Mouse (Mus musculus) MEL (cell line): ENCODE results near the gene Trim27. TPM values are rescaled to one million over a fixed set of nuclear protein-coding genes. Genes with fewer than 3 reads are reported as not detected.
A peak's percentile ranks its signal among the peaks of the same experiment; 100 is the strongest.

Experiments used
- DNase-seq: peaks from one replicate; pipeline ENCODE4 v3.0.0; 2011; ENCODE audit warnings: low read depth, low spot score
- H3K27ac ChIP-seq: 2 replicates; pipeline ENCODE4 v1.5.1; 2012; ENCODE audit warnings: low read depth, mild to moderate bottlenecking, control low read depth, low read length, moderate library complexity; ENCODE audit not compliant: control insufficient read depth
- H3K27me3 ChIP-seq, 2 experiments: fragments of 150-350 bp in 1 of 2; sonication (generic) in 1 of 2; 2 replicates each; pipeline ENCODE4 v1.6.1; 2012; ENCODE audit warnings: low read length in 2 of 2, mild to moderate bottlenecking in 2 of 2, improper control_type of control experiment in 1 of 2, moderate library complexity in 1 of 2; ENCODE audit not compliant: insufficient read depth in 2 of 2, control insufficient read depth in 1 of 2
- H3K36me3 ChIP-seq, 2 experiments: 2 replicates each; pipeline ENCODE4 v1.6.1; 2012 to 2014; ENCODE audit warnings: low read length in 2 of 2, improper control_type of control experiment in 1 of 2, inconsistent platforms in 1 of 2, mild to moderate bottlenecking in 1 of 2; ENCODE audit not compliant: insufficient read depth in 2 of 2, control insufficient read depth in 1 of 2
- H3K4me1 ChIP-seq, 2 experiments: fragments of 150-350 bp in 1 of 2; sonication (generic) in 1 of 2; 2 replicates each; pipeline ENCODE4 v1.6.1; 2012; ENCODE audit warnings: low read length in 2 of 2, improper control_type of control experiment in 1 of 2, mild to moderate bottlenecking in 1 of 2; ENCODE audit not compliant: insufficient read depth in 2 of 2, control insufficient read depth in 1 of 2
- H3K4me3 ChIP-seq, 2 experiments: fragments of 150-350 bp in 1 of 2; sonication (generic) in 1 of 2; 2 replicates each; pipeline ENCODE4 v1.5.1; 2012; ENCODE audit warnings: low read depth in 2 of 2, low read length in 2 of 2, mild to moderate bottlenecking in 2 of 2, moderate library complexity in 2 of 2, control low read depth in 1 of 2, improper control_type of control experiment in 1 of 2; ENCODE audit not compliant: control insufficient read depth in 1 of 2, insufficient read depth in 1 of 2
- H3K79me2 ChIP-seq: 2 replicates; pipeline ENCODE4 v1.6.1; 2012; ENCODE audit warnings: mild to moderate bottlenecking, low read length, moderate library complexity; ENCODE audit not compliant: control insufficient read depth, poor library complexity, insufficient read depth
- H3K9ac ChIP-seq: 2 replicates; pipeline ENCODE4 v1.6.1; 2012; ENCODE audit warnings: low read depth, mild to moderate bottlenecking, control low read depth, low read length, moderate library complexity; ENCODE audit not compliant: control insufficient read depth, poor library complexity, severe bottlenecking
- H3K9me3 ChIP-seq: fragments of 150-350 bp; sonication (generic); replicated peaks from 2 replicates; pipeline ENCODE4 v1.6.1; 2012; ENCODE audit warnings: mild to moderate bottlenecking, low read length, improper control_type of control experiment, moderate library complexity; ENCODE audit not compliant: insufficient read depth
- CTCF ChIP-seq, 3 experiments: IDR thresholded peaks in 2 of 3; conservative IDR thresholded peaks in 1 of 3; 2 replicates each; pipeline ENCODE4 v1.5.1; 2011 to 2012; ENCODE audit warnings: low read length in 3 of 3, low read depth in 2 of 3, mild to moderate bottlenecking in 2 of 3, improper control_type of control experiment in 1 of 3, inconsistent platforms in 1 of 3, mixed read lengths in 1 of 3, moderate library complexity in 1 of 3; ENCODE audit not compliant: control insufficient read depth in 1 of 3, insufficient read depth in 1 of 3, poor library complexity in 1 of 3, severe bottlenecking in 1 of 3
- E2F4 ChIP-seq: IDR thresholded peaks from 2 replicates; pipeline ENCODE4 v1.6.1; 2011; ENCODE audit warnings: low read depth, low read length, improper control_type of control experiment, borderline replicate concordance
- GABPA ChIP-seq: IDR thresholded peaks from 2 replicates; pipeline ENCODE4 v1.6.1; 2012; ENCODE audit warnings: low read depth, mild to moderate bottlenecking, inconsistent platforms, low read length, improper control_type of control experiment, moderate library complexity
- HCFC1 ChIP-seq: IDR thresholded peaks from 2 replicates; pipeline ENCODE4 v1.6.1; 2012; ENCODE audit warnings: low read depth, mild to moderate bottlenecking, inconsistent platforms, low read length, improper control_type of control experiment, moderate library complexity
- JUND ChIP-seq: IDR thresholded peaks from 2 replicates; pipeline ENCODE4 v1.6.1; 2011; ENCODE audit warnings: low read depth, mild to moderate bottlenecking, improper control_type of control experiment, low read length
- KAT2A ChIP-seq: conservative IDR thresholded peaks from 2 replicates; pipeline ENCODE4 v1.6.1; 2012; ENCODE audit warnings: low read depth, low read length, improper control_type of control experiment, inconsistent platforms
- MEF2A ChIP-seq: IDR thresholded peaks from 2 replicates; pipeline ENCODE4 v1.6.1; 2014; ENCODE audit warnings: low read depth, mild to moderate bottlenecking, inconsistent platforms, low read length, improper control_type of control experiment; ENCODE audit not compliant: poor library complexity, insufficient replicate concordance, severe bottlenecking; ENCODE audit errors: extremely low read depth
- MYC ChIP-seq: IDR thresholded peaks from 2 replicates; pipeline ENCODE4 v1.6.1; 2011; ENCODE audit warnings: low read depth, mild to moderate bottlenecking, low read length, improper control_type of control experiment, moderate library complexity
- NRF1 ChIP-seq: IDR thresholded peaks from 2 replicates; pipeline ENCODE4 v1.6.1; 2014; ENCODE audit warnings: low read depth, mild to moderate bottlenecking, inconsistent platforms, low read length, improper control_type of control experiment, moderate library complexity; ENCODE audit not compliant: poor library complexity, insufficient read depth, severe bottlenecking
- POLR2A ChIP-seq, 2 experiments: IDR thresholded peaks; 2 replicates each; pipeline ENCODE4 v1.6.1; 2011 to 2012; ENCODE audit warnings: low read length in 2 of 2, mild to moderate bottlenecking in 2 of 2, control low read depth in 1 of 2, improper control_type of control experiment in 1 of 2, low read depth in 1 of 2, moderate library complexity in 1 of 2; ENCODE audit not compliant: control insufficient read depth in 1 of 2, insufficient read depth in 1 of 2, poor library complexity in 1 of 2
- POLR2AphosphoS2 ChIP-seq: IDR thresholded peaks from 2 replicates; pipeline ENCODE4 v1.6.1; 2011; ENCODE audit warnings: low read length, improper control_type of control experiment
- POLR2AphosphoS5 ChIP-seq: IDR thresholded peaks from 2 replicates; pipeline ENCODE4 v1.6.1; 2012; ENCODE audit warnings: low read depth, borderline replicate concordance, mild to moderate bottlenecking, inconsistent platforms, low read length, moderate library complexity, mixed read lengths
- RAD21 ChIP-seq: IDR thresholded peaks from 2 replicates; pipeline ENCODE4 v1.6.1; 2011; ENCODE audit warnings: mild to moderate bottlenecking, low read depth, low read length, improper control_type of control experiment
- SIN3A ChIP-seq: IDR thresholded peaks from 2 replicates; pipeline ENCODE4 v1.6.1; 2012; ENCODE audit warnings: low read length, improper control_type of control experiment, inconsistent platforms
- TBP ChIP-seq: IDR thresholded peaks from 2 replicates; pipeline ENCODE4 v1.8.0; 2011; ENCODE audit warnings: low read depth, low read length, improper control_type of control experiment
- USF1 ChIP-seq: IDR thresholded peaks from 2 replicates; pipeline ENCODE4 v1.6.1; 2014; ENCODE audit warnings: low read depth, mild to moderate bottlenecking, inconsistent platforms, low read length, improper control_type of control experiment, moderate library complexity
- USF2 ChIP-seq, 2 experiments: IDR thresholded peaks; 2 replicates each; pipeline ENCODE4 v1.6.1; 2011 to 2012; ENCODE audit warnings: improper control_type of control experiment in 2 of 2, low read length in 2 of 2, borderline replicate concordance in 1 of 2, inconsistent platforms in 1 of 2, low read depth in 1 of 2, mild to moderate bottlenecking in 1 of 2; ENCODE audit not compliant: insufficient read depth in 1 of 2
- ZC3H11A ChIP-seq: IDR thresholded peaks from 2 replicates; pipeline ENCODE4 v1.6.1; 2012; ENCODE audit warnings: low read depth, mild to moderate bottlenecking, inconsistent platforms, low read length, improper control_type of control experiment
- polyA plus RNA-seq, 2 experiments: library from polyadenylated mRNA; stranded (reverse) in 1 of 2; unstranded in 1 of 2; fragments of >175 nt in 1 of 2; fragments of >200 nt in 1 of 2; gene quantifications; 2 replicates each; pipeline versions ENCODE4 v1.2.1 to v1.2.4; 2012; ENCODE audit warnings: low replicate concordance in 2 of 2, low read depth in 1 of 2; ENCODE audit not compliant: insufficient read length in 2 of 2, insufficient read depth in 1 of 2, missing spikeins in 1 of 2
- total RNA-seq: library from RNA; depleted of rRNA; stranded (reverse); fragments of 300-350 nt; gene quantifications from 2 replicates; pipeline ENCODE4 v1.2.3, GENCODE M21; 2012

Gene Trim27
- total and polyA plus RNA-seq, 3 experiments = 258 to 339 (median 311) TPM

DNA sequence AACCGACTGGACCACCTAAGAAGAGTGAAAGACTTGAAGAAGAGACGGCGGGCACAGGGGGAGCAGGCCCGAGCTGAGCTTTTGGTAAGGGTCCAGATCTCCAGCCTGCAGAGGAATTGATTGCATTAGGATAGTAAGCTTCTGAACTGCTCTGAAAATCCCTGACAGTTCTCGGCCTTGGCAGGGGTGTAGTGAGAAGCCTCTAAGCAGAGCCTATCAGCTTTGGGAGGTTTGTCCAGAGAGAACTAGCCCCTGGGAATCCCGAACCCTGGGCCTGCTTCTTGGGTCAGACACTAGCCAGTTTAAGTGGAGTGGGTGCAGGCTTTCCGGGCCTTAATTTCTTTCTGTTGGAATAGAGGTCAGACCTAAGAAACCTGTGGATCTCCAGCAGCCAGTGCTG lies 2.8 kb downstream of the Trim27 start:
- H3K36me3 ChIP-seq = peaks cover 40 to 56% of the 10 kb centered on the region in 2 experiments
- peaks cover 13 to 29% of the 10 kb centered on the region in 2 experiments for H3K4me1 ChIP-seq
- H3K27ac ChIP-seq = no peak overlapping the region

DNA sequence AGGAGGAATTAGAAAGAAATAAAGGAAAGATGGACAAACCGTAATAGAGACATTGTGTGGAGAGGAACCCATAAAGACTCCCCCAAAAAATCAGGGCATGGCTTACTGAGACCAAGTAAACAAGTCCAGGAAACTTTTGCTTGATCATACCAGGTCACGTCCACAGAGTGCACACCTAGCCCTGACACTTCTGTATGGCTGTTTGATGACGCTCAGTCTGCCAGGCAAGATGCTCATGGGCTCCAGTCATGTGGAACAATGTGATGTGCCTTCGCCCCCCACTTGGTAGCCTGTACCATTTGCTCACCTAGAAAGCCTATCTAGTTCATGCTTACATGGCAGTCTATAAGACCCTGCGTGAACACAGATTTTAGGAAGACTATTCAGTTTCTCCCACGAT lies 3.8 kb downstream of the Trim27 start:
- Histone ChIP-seq H3K27ac (no peak overlapping the region), H3K36me3 (peaks cover 49 to 51% of the 10 kb centered on the region in 2 experiments), H3K9me3 (no peaks in the 10 kb centered on the region), H3K27me3 (no peaks in the 10 kb centered on the region), H3K79me2 (peaks cover 58% of the 10 kb centered on the region), H3K4me1 (peaks cover 10 to 23% of the 10 kb centered on the region in 2 experiments), H3K9ac (no peak overlapping the region), H3K4me3 (no peak overlapping the region)
- no peak for DNase-seq
- TF ChIP-seq RAD21 = no peak
- TF ChIP-seq POLR2A (IDR thresholded peaks at IDR 0.05; ENCODE audit: control insufficient read depth in 1 of 2, insufficient read depth in 1 of 2, low read depth in 1 of 2, low read length in 2 of 2, poor library complexity in 1 of 2) = 0 out of 4 replicates have a peak, but pooled peaks of 1 of the 2 experiments have one; percentile 32

More for the DNA sequence above, 2.8 kb downstream of the Trim27 start:
- peak overlapping the region; percentile 90 for H3K9ac ChIP-seq
- H3K4me3 ChIP-seq = peak overlapping the region; percentile 48 to 86
- H3K79me2 ChIP-seq = peaks cover 58% of the 10 kb centered on the region
- TF ChIP-seq MEF2A (no peak), POLR2A (IDR thresholded peaks at IDR 0.05; ENCODE audit: control insufficient read depth in 1 of 2, insufficient read depth in 1 of 2, low read depth in 1 of 2, low read length in 2 of 2, poor library complexity in 1 of 2) (peak in 1 of 2 experiments; percentile 29; a peak in 1 of 4 replicates), HCFC1 (no peak)
- TF ChIP-seq, all 39 proteins: peak for 1
- H3K27me3 ChIP-seq = no peaks in the 10 kb centered on the region
- H3K9me3 ChIP-seq = no peaks in the 10 kb centered on the region
- DNase-seq = no peak

DNA sequence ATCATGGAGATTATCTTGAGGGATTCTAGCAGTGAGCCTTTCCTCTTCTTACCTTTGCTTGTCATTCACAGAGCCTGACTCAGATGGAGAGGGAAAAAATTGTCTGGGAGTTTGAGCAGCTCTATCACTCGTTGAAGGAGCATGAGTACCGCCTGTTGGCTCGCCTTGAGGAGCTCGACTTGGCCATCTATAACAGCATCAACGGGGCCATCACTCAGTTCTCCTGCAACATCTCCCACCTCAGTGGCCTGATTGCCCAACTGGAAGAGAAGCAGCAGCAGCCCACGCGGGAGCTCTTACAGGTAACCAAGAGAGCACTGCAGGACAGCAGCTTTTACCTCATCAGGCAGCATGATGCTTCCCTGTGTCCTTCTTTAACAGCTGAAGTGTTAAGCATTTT lies 4.4 kb downstream of the Trim27 start:
- Histone ChIP-seq H3K4me1 (peaks cover 4 to 19% of the 10 kb centered on the region in 2 experiments; a peak in 3 of 4 replicates), H3K9me3 (no peaks in the 10 kb centered on the region), H3K79me2 (peaks cover 58% of the 10 kb centered on the region), H3K27me3 (no peaks in the 10 kb centered on the region), H3K9ac (no peak overlapping the region), H3K36me3 (peaks cover 45 to 55% of the 10 kb centered on the region in 2 experiments), H3K27ac (no peak overlapping the region), H3K4me3 (no peak overlapping the region)
- no peak for DNase-seq
- TF ChIP-seq POLR2AphosphoS5 = no peak
- TF ChIP-seq POLR2AphosphoS2 = peak; percentile 29; the same call in 1 of the 2 replicates

DNA sequence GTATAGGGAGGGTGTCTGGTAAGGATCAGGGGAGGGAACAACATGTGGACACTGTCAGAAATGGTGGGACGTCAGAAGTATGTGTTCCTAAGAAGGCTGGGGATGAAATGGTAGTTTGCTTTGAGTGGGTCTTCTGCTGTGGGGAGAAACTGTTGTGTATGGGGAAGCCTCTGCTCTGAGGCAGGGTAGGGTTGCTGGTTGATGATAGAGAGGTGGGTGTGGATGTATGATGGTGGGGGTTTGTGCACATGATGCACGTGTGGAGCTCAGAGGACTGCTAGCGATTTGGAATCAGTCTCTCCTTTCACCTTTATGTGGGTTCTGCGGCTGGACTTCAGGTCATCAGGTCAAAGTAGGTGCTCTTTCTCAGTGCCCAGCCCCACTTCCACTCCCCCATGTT lies 6.3 kb downstream of the Trim27 start:
- Histone ChIP-seq H3K9ac (no peak overlapping the region), H3K4me1 (peaks cover 3 to 19% of the 10 kb centered on the region in 2 experiments; a peak in 2 of 4 replicates), H3K4me3 (no peak overlapping the region), H3K27ac (no peak overlapping the region), H3K27me3 (no peaks in the 10 kb centered on the region), H3K79me2 (peaks cover 51% of the 10 kb centered on the region), H3K36me3 (peaks cover 45 to 69% of the 10 kb centered on the region in 2 experiments), H3K9me3 (no peaks in the 10 kb centered on the region)
- DNase-seq = peak; percentile 10
- no peak for TF ChIP-seq RAD21
- TF ChIP-seq SIN3A = no peak
- no peak for TF ChIP-seq USF1
- no peak for TF ChIP-seq KAT2A
- TF ChIP-seq ZC3H11A = no peak
- no peak for TF ChIP-seq POLR2A (IDR thresholded peaks at IDR 0.05; ENCODE audit: control insufficient read depth in 1 of 2, insufficient read depth in 1 of 2, low read depth in 1 of 2, low read length in 2 of 2, poor library complexity in 1 of 2)
- TF ChIP-seq POLR2AphosphoS2 = no peak
- no peak for TF ChIP-seq NRF1
- TF ChIP-seq MYC = no peak
- no peak for TF ChIP-seq TBP
- TF ChIP-seq CTCF (IDR thresholded peaks at IDR 0.05 in 2 of 3, conservative IDR thresholded peaks at IDR 0.05 in 1 of 3; ENCODE audit: control insufficient read depth in 1 of 3, insufficient read depth in 1 of 3, low read depth in 2 of 3, low read length in 3 of 3, poor library complexity in 1 of 3, severe bottlenecking in 1 of 3) = no peak
- TF ChIP-seq USF2 (IDR thresholded peaks at IDR 0.05; ENCODE audit: borderline replicate concordance in 1 of 2, insufficient read depth in 1 of 2, low read depth in 1 of 2, low read length in 2 of 2) = no peak
- no peak for TF ChIP-seq GABPA
- TF ChIP-seq JUND = no peak
- no peak for TF ChIP-seq E2F4
